Mouse (Mus musculus) midbrain, embryonic 15.5 days (tissue): ENCODE measurements around the gene Rpl3l. TPM values are rescaled to one million over a fixed set of nuclear protein-coding genes. Genes with fewer than 3 reads are reported as not detected.
"Not testable (repeated sequence)": the region's sequence is repeated elsewhere in the genome, so short reads cannot be mapped to it uniquely, and the experiment has no call there.

Source experiments
- ATAC-seq: fragments of 200-750 bp; cut with Nextera tagmentation; replicated peaks from 2 replicates; pipeline ENCODE4 v1.8.0; 2017; ENCODE audit warnings: moderate TSS enrichment
- H3K27ac ChIP-seq: fragments of 300-500 bp; sonication (generic); 2 replicates; pipeline ENCODE4 v1.5.1; 2015; ENCODE audit warnings: mild to moderate bottlenecking, inconsistent platforms
- H3K27me3 ChIP-seq: fragments of 300-500 bp; sonication (generic); replicated peaks from 2 replicates; pipeline ENCODE4 v1.6.1; 2015; ENCODE audit warnings: inconsistent platforms
- H3K36me3 ChIP-seq: fragments of 300-500 bp; sonication (generic); replicated peaks from 2 replicates; pipeline ENCODE4 v1.6.1; 2015; ENCODE audit warnings: inconsistent platforms
- H3K4me1 ChIP-seq: fragments of 300-500 bp; sonication (generic); 2 replicates; pipeline ENCODE4 v1.6.1; 2015; ENCODE audit warnings: inconsistent platforms
- H3K4me2 ChIP-seq: fragments of 300-500 bp; sonication (generic); 2 replicates; pipeline ENCODE4 v1.6.1; 2015; ENCODE audit warnings: inconsistent platforms, mild to moderate bottlenecking, moderate library complexity
- H3K4me3 ChIP-seq: fragments of 300-500 bp; sonication (generic); 2 replicates; pipeline ENCODE4 v1.5.1; 2015; ENCODE audit warnings: mild to moderate bottlenecking, inconsistent platforms
- H3K9ac ChIP-seq: fragments of 300-500 bp; sonication (generic); 2 replicates; pipeline ENCODE4 v1.6.1; 2015; ENCODE audit warnings: mild to moderate bottlenecking, inconsistent platforms
- H3K9me3 ChIP-seq: fragments of 300-500 bp; sonication (generic); 2 replicates; pipeline ENCODE4 v1.6.1; 2016; ENCODE audit warnings: inconsistent platforms
- WGBS: fragments of 180-500 bp; shearing (Covaris S2); methylation state at CpG from one replicate; pipeline ENCODE4 v1.1.7; 2015; ENCODE audit warnings: mixed read lengths; 5-methylcytosine and 5-hydroxymethylcytosine counted together
- polyA plus RNA-seq: library from polyadenylated mRNA; unstranded; fragments of >200 nt; fragmentation: Nextera tagmentation; extraction: Ambion mirVana; gene quantifications from 2 replicates; pipeline ENCODE4 v1.2.1, GENCODE M21; 2015

The Rpl3l gene
- polyA plus RNA-seq, 1 experiment from 2014 or later, result not detected

- ATAC-seq, H3K9me3 ChIP-seq, H3K27ac ChIP-seq, H3K27me3 ChIP-seq: not testable (repeated sequence)
- 70% methylated on average over 7 of the region's 7 CpGs for WGBS
- H3K4me2 ChIP-seq, result peak overlapping the region; percentile 72
- peak overlapping the region; percentile 5; the same call in 1 of the 2 replicates for H3K9ac ChIP-seq
- peak overlapping the region; percentile 77 for H3K4me3 ChIP-seq
- H3K4me1 ChIP-seq, result peaks cover 42% of the 10 kb centered on the region
- H3K36me3 ChIP-seq, result peaks cover 10% of the 10 kb centered on the region
These were observed 6.2 kb upstream of the Rpl3l start for GRCm38 (mm10) chr17:24721383-24721955.

DNA sequence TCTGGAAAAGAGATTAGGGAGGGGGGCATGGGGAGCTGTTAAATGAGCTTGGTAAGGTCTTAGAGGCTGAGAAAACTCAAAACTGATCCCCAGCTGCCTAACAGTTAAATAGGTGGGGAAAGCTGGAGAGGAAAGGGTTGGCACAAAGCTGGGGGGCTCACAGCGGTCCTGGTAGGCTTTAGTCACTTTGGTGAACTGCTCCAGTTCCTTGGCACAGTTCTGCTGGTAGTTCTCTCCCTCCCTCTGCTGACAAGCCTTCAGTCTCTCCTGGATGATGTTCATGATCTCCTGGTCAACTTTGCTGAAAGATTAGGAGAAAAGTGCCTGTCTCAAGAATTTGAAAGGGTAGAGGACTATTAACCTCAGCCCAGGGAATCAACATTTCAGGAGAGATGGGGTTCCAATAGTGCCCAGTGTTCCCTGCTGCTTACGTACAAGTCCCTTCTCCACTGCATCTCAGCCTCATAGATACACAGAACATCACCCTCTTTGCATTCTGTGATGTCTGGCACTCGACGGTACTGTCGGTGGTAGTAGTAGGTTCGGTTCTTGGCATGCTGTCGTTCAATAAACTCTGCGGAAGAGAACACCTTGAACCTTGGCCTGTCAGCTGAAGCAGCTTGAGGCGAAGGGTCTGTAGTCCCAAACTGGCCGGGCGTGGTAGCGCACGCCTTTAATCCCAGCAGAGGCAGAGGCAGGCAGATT, 5.2 kb upstream of the Rpl3l start:
- H3K4me3 ChIP-seq, result 0 out of 2 replicates have a peak overlapping the region, but pooled peaks have one; percentile 93
- H3K9ac ChIP-seq, result no peak overlapping the region
- no peak for ATAC-seq

GRCm38 (mm10) chr17:24723122-24723880, 4.3 kb upstream of the Rpl3l start:
- 4% methylated on average over 12 of the region's 12 CpGs for WGBS

More for the DNA sequence above, 5.2 kb upstream of the Rpl3l start:
- WGBS, result 43% methylated on average over 13 of the region's 13 CpGs
- peaks cover 10% of the 10 kb centered on the region for H3K36me3 ChIP-seq
- peak overlapping the region; percentile 70 for H3K4me2 ChIP-seq
- no peak overlapping the region for H3K27ac ChIP-seq
- H3K27me3 ChIP-seq, result 0 out of 2 replicates have a peak, but pooled peaks cover 2% of the 10 kb centered on the region
- H3K9me3 ChIP-seq, result no peaks in the 10 kb centered on the region
- peaks cover 42% of the 10 kb centered on the region for H3K4me1 ChIP-seq

DNA sequence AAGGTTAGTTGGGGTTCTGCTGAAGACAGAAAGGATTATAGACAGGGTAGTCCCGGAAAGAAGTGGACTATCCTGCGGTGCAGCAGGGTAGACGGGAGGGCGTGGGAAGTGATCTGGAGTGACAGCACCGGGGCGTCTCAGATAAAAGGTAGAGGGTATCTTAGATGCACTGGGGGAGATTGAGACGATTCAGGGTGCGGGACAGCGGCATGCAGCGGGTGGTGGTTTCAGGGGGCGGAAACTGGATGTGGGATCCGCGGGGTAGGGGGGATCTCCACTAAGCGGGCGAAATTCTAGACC, 3.8 kb upstream of the Rpl3l start:
- no peak; the same call in 1 of the 2 replicates for ATAC-seq
- H3K4me2 ChIP-seq, result peak overlapping the region; percentile 70
- under 1% methylated on average over 15 of the region's 15 CpGs for WGBS

More at GRCm38 (mm10) chr17:24723122-24723880, 4.3 kb upstream of the Rpl3l start:
- Histone ChIP-seq H3K4me3 (peak overlapping the region; percentile 93), H3K36me3 (peaks cover 10% of the 10 kb centered on the region), H3K27ac (peak overlapping the region; percentile 88; the same call in 1 of the 2 replicates), H3K4me1 (peaks cover 42% of the 10 kb centered on the region), H3K9ac (peak overlapping the region; percentile 94), H3K9me3 (no peaks in the 10 kb centered on the region), H3K27me3 (peaks cover 9% of the 10 kb centered on the region; the same call in 1 of the 2 replicates), H3K4me2 (peak overlapping the region; percentile 70)
- ATAC-seq, result no peak

GRCm38 (mm10) chr17:24724184-24724583, 3.4 kb upstream of the Rpl3l start, which contains the start of gene Ndufb10:
Ndufb10 (minus strand) TSS chr17:24724478.
- ATAC-seq, result peak; percentile 74

More for the DNA sequence above, 3.8 kb upstream of the Rpl3l start:
- H3K27ac ChIP-seq, result peak overlapping the region; percentile 88
- no peaks in the 10 kb centered on the region for H3K9me3 ChIP-seq
- H3K27me3 ChIP-seq, result peaks cover 9% of the 10 kb centered on the region
- peaks cover 10% of the 10 kb centered on the region for H3K36me3 ChIP-seq
- peak overlapping the region; percentile 93 for H3K4me3 ChIP-seq
- peaks cover 38% of the 10 kb centered on the region for H3K4me1 ChIP-seq
- H3K9ac ChIP-seq, result peak overlapping the region; percentile 94

GRCm38 (mm10) chr17:24725637-24726390, 1.8 kb upstream of the Rpl3l start:
- peaks cover 9% of the 10 kb centered on the region for H3K27me3 ChIP-seq
- WGBS, result 74% methylated on average over 3 of the region's 3 CpGs
- H3K4me3 ChIP-seq, result no peak overlapping the region
- no peak overlapping the region for H3K4me2 ChIP-seq
- ATAC-seq, result no peak
- H3K27ac ChIP-seq, result no peak overlapping the region
- H3K36me3 ChIP-seq, result peaks cover 10% of the 10 kb centered on the region
- no peaks in the 10 kb centered on the region for H3K9me3 ChIP-seq
- H3K4me1 ChIP-seq, result peaks cover 32% of the 10 kb centered on the region
- H3K9ac ChIP-seq, result no peak overlapping the region

More at GRCm38 (mm10) chr17:24724184-24724583, 3.4 kb upstream of the Rpl3l start, which contains the start of gene Ndufb10:
- Histone ChIP-seq H3K36me3 (peaks cover 10% of the 10 kb centered on the region), H3K9ac (peak within 1 kb of the TSS; percentile 94), H3K9me3 (no peaks in the 10 kb centered on the region), H3K4me2 (peak within 1 kb of the TSS; percentile 70), H3K27me3 (peaks cover 9% of the 10 kb centered on the region), H3K4me1 (peaks cover 34% of the 10 kb centered on the region), H3K4me3 (peak within 1 kb of the TSS; percentile 93), H3K27ac (peak within 1 kb of the TSS; percentile 88)
- WGBS, result under 1% methylated on average over 30 of the region's 30 CpGs

DNA sequence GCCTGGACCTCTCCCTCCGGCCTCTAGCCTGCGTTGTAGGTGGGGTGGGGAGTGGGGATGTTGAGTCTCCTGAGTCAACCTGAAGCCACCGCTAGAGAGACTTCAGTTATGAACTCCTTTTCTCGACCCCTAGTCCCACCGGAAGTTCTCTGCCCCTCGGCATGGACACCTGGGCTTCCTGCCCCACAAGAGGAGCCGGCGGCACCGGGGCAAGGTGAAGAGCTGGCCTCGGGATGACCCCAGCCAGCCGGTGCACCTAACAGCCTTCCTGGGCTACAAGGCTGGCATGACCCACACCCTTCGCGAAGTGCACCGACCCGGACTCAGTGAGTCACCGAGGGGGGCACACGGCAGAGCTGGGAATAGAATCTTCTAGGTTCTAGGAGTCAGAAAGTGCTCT, 564 bp downstream of the Rpl3l start:
- H3K4me3 ChIP-seq, result no peak overlapping the region
- H3K27ac ChIP-seq, result no peak overlapping the region
- H3K36me3 ChIP-seq, result no peaks in the 10 kb centered on the region
- H3K9me3 ChIP-seq, result no peaks in the 10 kb centered on the region
- H3K4me2 ChIP-seq, result no peak overlapping the region
- H3K9ac ChIP-seq, result no peak overlapping the region
- 74% methylated on average over 17 of the region's 17 CpGs for WGBS
- no peak for ATAC-seq
- H3K4me1 ChIP-seq, result peaks cover 11% of the 10 kb centered on the region
- peaks cover 9% of the 10 kb centered on the region for H3K27me3 ChIP-seq

DNA sequence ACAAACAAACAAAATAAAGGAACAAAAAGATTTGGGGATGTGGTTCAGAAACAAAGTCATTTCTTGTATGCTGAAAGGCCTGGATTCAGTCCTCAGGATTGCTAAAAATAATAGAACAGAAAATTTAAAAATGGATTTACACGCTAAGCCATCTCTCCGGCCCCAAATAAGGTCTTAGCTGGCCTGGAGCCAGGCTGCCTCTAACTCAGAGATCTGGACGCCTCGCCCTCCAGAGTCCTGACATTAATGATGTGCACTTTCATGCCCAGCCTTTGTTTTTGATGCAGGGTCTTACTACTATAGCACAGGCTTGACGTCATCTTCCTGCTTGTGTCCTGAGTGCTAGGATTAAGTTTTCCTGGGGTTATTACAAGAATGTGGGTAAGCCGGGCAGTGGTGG, 1.4 kb downstream of the Rpl3l start:
- no peak for ATAC-seq
- no peak overlapping the region for H3K4me3 ChIP-seq
- peaks cover 3% of the 10 kb centered on the region; the same call in 1 of the 2 replicates for H3K4me1 ChIP-seq

DNA sequence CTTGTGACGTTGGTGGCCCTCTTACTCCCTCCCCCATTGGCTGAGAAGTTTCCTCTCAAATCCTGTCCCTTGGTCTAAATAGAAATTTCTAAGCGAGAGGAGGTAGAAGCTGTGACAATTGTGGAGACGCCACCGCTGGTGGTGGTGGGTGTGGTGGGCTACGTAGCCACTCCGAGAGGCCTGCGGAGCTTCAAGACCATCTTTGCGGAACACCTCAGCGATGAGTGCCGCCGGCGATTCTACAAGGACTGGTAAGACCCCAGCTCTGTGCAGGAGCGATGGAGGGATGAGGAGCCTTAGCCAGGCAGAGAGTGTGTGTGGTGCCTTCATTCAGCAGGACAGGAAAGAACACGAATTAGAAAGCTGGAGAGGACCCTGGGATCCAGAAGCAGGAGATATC, 3.2 kb downstream of the Rpl3l start:
- no peak overlapping the region for H3K4me3 ChIP-seq
- no peaks in the 10 kb centered on the region for H3K9me3 ChIP-seq
- WGBS, result 84% methylated on average over 14 of the region's 14 CpGs
- no peaks in the 10 kb centered on the region for H3K36me3 ChIP-seq
- H3K9ac ChIP-seq, result no peak overlapping the region
- H3K27ac ChIP-seq, result no peak overlapping the region
- no peak overlapping the region for H3K4me2 ChIP-seq
- H3K27me3 ChIP-seq, result peaks cover 9% of the 10 kb centered on the region
- peaks cover 1% of the 10 kb centered on the region; the same call in 1 of the 2 replicates for H3K4me1 ChIP-seq
- no peak for ATAC-seq

More for the DNA sequence above, 1.4 kb downstream of the Rpl3l start:
- Histone ChIP-seq H3K36me3 (no peaks in the 10 kb centered on the region), H3K27ac (no peak overlapping the region), H3K4me2 (no peak overlapping the region), H3K9ac (no peak overlapping the region), H3K9me3 (no peaks in the 10 kb centered on the region), H3K27me3 (peaks cover 9% of the 10 kb centered on the region)
- 80% methylated on average over 6 of the region's 6 CpGs for WGBS

GRCm38 (mm10) chr17:24732233-24732935, 4.8 kb downstream of the Rpl3l start:
- H3K4me2 ChIP-seq, result no peak overlapping the region
- no peak overlapping the region for H3K9ac ChIP-seq
- peaks cover 14% of the 10 kb centered on the region for H3K4me1 ChIP-seq
- no peaks in the 10 kb centered on the region for H3K9me3 ChIP-seq
- no peak overlapping the region for H3K4me3 ChIP-seq
- H3K36me3 ChIP-seq, result no peaks in the 10 kb centered on the region
- peaks cover 7% of the 10 kb centered on the region for H3K27me3 ChIP-seq
- WGBS, result 81% methylated on average over 12 of the region's 12 CpGs
- ATAC-seq, result no peak
- H3K27ac ChIP-seq, result no peak overlapping the region

DNA sequence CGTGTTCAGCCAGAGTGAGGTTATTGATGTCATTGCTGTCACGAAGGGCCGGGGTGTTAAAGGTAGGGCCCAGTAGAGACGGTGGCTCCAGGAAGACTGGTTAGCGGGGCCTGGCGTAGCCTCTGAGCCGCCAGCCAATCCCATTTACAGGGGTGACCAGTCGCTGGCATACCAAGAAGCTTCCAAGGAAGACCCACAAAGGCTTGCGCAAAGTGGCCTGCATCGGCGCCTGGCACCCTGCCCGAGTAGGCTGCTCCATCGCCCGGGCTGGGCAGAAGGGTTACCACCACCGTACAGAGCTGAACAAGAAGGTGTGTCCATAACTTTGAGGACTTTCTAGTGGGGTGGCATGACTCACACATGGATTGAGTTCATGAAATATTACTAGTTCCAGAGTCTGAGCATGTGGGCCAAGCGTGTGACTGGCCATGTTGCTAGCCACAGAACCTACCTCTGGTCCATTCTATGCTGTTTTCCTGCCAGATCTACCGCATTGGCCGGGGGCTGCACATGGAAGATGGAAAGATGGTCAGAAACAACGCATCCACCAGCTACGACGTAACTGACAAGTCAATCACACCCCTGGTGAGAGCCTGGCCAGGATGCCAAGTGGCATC, 5.9 kb downstream of the Rpl3l start:
- no peak for ATAC-seq
- Histone ChIP-seq H3K9me3 (no peaks in the 10 kb centered on the region), H3K4me3 (no peak overlapping the region), H3K27ac (no peak overlapping the region), H3K27me3 (no peaks in the 10 kb centered on the region; the same call in 1 of the 2 replicates), H3K36me3 (no peaks in the 10 kb centered on the region), H3K4me2 (no peak overlapping the region), H3K4me1 (peaks cover 18% of the 10 kb centered on the region), H3K9ac (no peak overlapping the region; the same call in 1 of the 2 replicates)
- 88% methylated on average over 21 of the region's 21 CpGs for WGBS
